Mouse (Mus musculus): Measurements from ENCODE around the gene Npr1. TPM values are rescaled to one million over a fixed set of nuclear protein-coding genes. Genes with fewer than 3 reads are reported as not detected.

The Npr1 gene
- polyA plus RNA-seq, 2 experiments: 4.8 to 15.5 TPM

DNA sequence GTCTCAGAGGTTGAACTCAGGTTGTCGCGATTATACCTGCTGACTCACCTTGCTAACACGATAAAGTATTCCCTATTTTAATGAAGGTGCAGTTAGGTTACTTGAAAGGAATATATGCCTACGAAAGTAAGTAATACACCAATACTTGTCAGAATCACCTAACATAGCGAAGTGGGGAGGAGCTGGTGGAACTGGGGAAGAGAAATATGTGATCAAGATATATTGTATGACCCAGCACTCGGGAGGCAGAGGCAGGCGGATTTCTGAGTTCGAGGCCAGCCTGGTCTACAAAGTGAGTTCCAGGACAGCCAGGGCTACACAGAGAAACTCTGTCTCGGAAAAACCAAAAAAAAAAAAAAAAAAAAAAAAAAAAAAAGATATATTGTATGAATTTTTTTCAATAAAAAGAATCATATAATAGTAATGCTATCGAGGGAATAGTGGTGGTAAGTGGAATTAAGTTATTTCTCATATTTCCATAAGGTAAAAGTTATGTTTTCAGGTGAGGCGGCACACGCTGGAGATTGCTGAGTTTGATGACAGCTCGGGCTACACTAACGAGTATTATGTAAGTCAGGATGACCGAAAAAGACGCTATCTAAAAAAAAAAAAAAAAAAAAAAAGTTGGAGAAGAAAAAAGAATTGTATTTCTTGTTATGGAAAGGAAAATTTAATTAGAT lies 9.6 kb upstream of the Npr1 start:
- peak overlapping the region; percentile 41; the same call in 1 of the 2 replicates for H3K4me2 ChIP-seq (replicated peaks; ENCODE audit: low read depth, low read length, severe bottlenecking)
- DNase-seq (ENCODE audit: low spot score) (no peak), ATAC-seq (ENCODE audit: low FRiP score, low read depth) (peak; percentile 24)
- peak overlapping the region; percentile 35 for H3K4me3 ChIP-seq (replicated peaks; ENCODE audit: low read length)
- H3K4me1 ChIP-seq (ENCODE audit: control insufficient read depth, insufficient read depth, low read length): peaks cover 5% of the 10 kb centered on the region
- H3K27me3 ChIP-seq (ENCODE audit: control insufficient read depth, insufficient read depth, low read length): no peaks in the 10 kb centered on the region
- WGBS: 37% methylated on average over 15 of the region's 16 CpGs
- H3K9ac ChIP-seq (ENCODE audit: low read depth, low read length, severe bottlenecking): no peak overlapping the region
- peaks cover 26% of the 10 kb centered on the region for H3K36me3 ChIP-seq (ENCODE audit: control insufficient read depth, insufficient read depth, low read length)
- TF ChIP-seq POLR2A (IDR thresholded peaks at IDR 0.05; ENCODE audit: borderline replicate concordance, extremely low read depth, insufficient read depth, insufficient read length): no peak
- no peaks in the 10 kb centered on the region for H3K9me3 ChIP-seq (ENCODE audit: control insufficient read depth, low read length)
- H3K27ac ChIP-seq (replicated peaks; ENCODE audit: low read depth, low read length): no peak overlapping the region

DNA sequence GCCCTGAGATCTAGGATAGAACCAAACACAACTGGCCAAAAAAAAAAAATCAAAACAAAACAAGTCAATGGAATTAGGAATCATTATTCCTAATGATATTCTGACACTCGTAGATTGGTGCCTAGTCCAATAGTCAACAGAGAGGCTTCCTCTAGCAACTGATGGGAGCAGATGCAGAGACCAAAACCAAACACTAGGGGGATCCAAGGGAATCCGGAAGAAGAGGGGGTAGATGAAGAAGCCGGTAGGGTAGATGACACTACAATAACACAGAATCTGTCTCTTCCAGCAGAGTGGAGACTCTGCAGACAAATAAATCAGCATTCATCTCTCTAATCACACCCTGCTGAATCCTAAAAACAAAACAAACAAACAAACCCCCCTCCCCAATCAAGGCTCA lies 6.5 kb upstream of the Npr1 start:
- TF ChIP-seq POLR2A (IDR thresholded peaks at IDR 0.05; ENCODE audit: borderline replicate concordance, extremely low read depth, insufficient read depth, insufficient read length): no peak
- no peaks in the 10 kb centered on the region; the same call in 1 of the 2 replicates for H3K36me3 ChIP-seq (ENCODE audit: control insufficient read depth, insufficient read depth, low read length)
- H3K9me3 ChIP-seq (ENCODE audit: control insufficient read depth, low read length): no peaks in the 10 kb centered on the region
- peaks cover 3% of the 10 kb centered on the region for H3K4me1 ChIP-seq (ENCODE audit: control insufficient read depth, insufficient read depth, low read length)
- H3K4me2 ChIP-seq (replicated peaks; ENCODE audit: low read depth, low read length, severe bottlenecking): no peak overlapping the region
- no peak overlapping the region for H3K9ac ChIP-seq (ENCODE audit: low read depth, low read length, severe bottlenecking)
- DNase-seq (ENCODE audit: low spot score) (no peak), ATAC-seq (ENCODE audit: low FRiP score, low read depth) (no peak)
- H3K4me3 ChIP-seq (replicated peaks; ENCODE audit: low read length): no peak overlapping the region
- H3K27me3 ChIP-seq (ENCODE audit: control insufficient read depth, insufficient read depth, low read length): no peaks in the 10 kb centered on the region
- H3K27ac ChIP-seq (replicated peaks; ENCODE audit: low read depth, low read length): no peak overlapping the region
- whole genome bisulfite sequencing: 38% methylated on average over 3 of the region's 3 CpGs

DNA sequence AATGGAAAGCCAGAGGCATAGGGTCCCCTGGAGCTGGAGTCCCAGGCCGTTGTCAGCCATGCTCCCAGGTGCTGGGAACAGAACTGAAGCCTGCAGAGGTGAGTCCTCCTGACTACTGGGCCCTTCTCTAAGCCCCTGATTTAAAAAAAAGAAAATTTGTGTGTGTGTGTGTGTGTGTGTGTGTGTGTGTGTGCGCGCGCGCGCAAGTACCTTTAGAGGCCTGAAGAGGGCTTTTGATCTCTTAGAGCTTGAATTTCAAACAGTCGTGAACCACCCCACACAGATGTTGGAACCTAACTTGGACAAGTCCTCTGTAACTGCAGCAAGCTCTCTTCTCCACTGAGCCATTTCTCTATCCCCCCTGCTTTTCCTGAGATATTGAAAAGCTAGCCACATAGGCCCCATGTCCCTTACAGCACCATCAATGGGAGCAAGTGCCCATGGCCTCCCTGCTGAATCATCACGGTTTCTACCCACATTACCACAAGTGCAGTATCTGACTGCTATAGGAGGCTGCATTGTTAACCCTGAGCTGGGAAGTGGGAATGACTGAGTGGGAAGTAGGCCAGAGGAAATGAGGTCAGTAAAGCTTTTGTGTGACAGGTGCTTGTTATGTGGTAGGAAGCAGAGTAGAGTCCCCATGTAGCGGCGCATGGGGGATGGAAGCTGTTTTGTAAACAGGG lies 2.1 kb upstream of the Npr1 start:
- WGBS: 86% methylated on average over 10 of the region's 10 CpGs
- H3K9ac ChIP-seq (ENCODE audit: low read depth, low read length, severe bottlenecking): no peak overlapping the region
- H3K9me3 ChIP-seq (ENCODE audit: control insufficient read depth, low read length): no peaks in the 10 kb centered on the region
- no peaks in the 10 kb centered on the region for H3K36me3 ChIP-seq (ENCODE audit: control insufficient read depth, insufficient read depth, low read length)
- peaks cover 37% of the 10 kb centered on the region for H3K27me3 ChIP-seq (ENCODE audit: control insufficient read depth, insufficient read depth, low read length)
- no peak for ATAC-seq (ENCODE audit: low FRiP score, low read depth)
- no peak for TF ChIP-seq POLR2A (IDR thresholded peaks at IDR 0.05; ENCODE audit: borderline replicate concordance, extremely low read depth, insufficient read depth, insufficient read length)
- no peak for DNase-seq (ENCODE audit: low spot score)
- no peak overlapping the region for H3K4me3 ChIP-seq (replicated peaks; ENCODE audit: low read length)
- H3K4me2 ChIP-seq (replicated peaks; ENCODE audit: low read depth, low read length, severe bottlenecking): no peak overlapping the region
- H3K4me1 ChIP-seq (ENCODE audit: control insufficient read depth, insufficient read depth, low read length): 0 out of 2 replicates have a peak, but pooled peaks cover 2% of the 10 kb centered on the region
- no peak overlapping the region for H3K27ac ChIP-seq (replicated peaks; ENCODE audit: low read depth, low read length)

DNA sequence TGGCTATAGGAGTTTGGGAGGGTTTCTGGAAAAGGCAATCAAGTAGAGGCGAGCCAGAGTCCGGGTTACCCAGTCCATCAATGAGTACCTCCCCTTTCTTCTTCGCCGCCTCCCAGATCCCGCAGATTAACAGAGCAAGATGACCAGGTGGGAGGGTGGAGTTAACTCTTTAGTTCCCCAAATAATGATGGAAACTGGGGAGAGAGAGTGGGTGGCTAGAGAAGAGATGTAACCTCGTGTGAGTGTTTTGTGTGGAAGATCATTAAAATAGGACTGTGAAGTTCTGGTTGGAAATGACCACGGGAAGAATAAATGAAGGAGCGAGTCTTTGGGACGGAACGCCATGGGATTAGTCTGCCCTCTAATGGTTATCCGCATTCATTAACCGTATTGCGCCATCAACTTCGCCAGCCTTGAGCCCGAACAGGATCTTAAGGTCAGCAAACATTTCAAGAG lies 673 bp upstream of the Npr1 start:
- TF ChIP-seq POLR2A (IDR thresholded peaks at IDR 0.05; ENCODE audit: borderline replicate concordance, extremely low read depth, insufficient read depth, insufficient read length): no peak
- peaks cover 41% of the 10 kb centered on the region for H3K27me3 ChIP-seq (ENCODE audit: control insufficient read depth, insufficient read depth, low read length)
- H3K4me1 ChIP-seq (ENCODE audit: control insufficient read depth, insufficient read depth, low read length): 0 out of 2 replicates have a peak, but pooled peaks cover 2% of the 10 kb centered on the region
- no peak overlapping the region for H3K27ac ChIP-seq (replicated peaks; ENCODE audit: low read depth, low read length)
- H3K9ac ChIP-seq (ENCODE audit: low read depth, low read length, severe bottlenecking): peak overlapping the region; percentile 17; the same call in 1 of the 2 replicates
- WGBS: under 1% methylated on average over 15 of the region's 15 CpGs
- H3K4me3 ChIP-seq (replicated peaks; ENCODE audit: low read length): peak overlapping the region; percentile 40
- peak overlapping the region; percentile 79 for H3K4me2 ChIP-seq (replicated peaks; ENCODE audit: low read depth, low read length, severe bottlenecking)
- peak; percentile 78 for DNase-seq (ENCODE audit: low spot score)
- ATAC-seq (ENCODE audit: low FRiP score, low read depth): peak; percentile 39; the same call in 1 of the 2 replicates
- no peaks in the 10 kb centered on the region for H3K9me3 ChIP-seq (ENCODE audit: control insufficient read depth, low read length)
- no peaks in the 10 kb centered on the region for H3K36me3 ChIP-seq (ENCODE audit: control insufficient read depth, insufficient read depth, low read length)

DNA sequence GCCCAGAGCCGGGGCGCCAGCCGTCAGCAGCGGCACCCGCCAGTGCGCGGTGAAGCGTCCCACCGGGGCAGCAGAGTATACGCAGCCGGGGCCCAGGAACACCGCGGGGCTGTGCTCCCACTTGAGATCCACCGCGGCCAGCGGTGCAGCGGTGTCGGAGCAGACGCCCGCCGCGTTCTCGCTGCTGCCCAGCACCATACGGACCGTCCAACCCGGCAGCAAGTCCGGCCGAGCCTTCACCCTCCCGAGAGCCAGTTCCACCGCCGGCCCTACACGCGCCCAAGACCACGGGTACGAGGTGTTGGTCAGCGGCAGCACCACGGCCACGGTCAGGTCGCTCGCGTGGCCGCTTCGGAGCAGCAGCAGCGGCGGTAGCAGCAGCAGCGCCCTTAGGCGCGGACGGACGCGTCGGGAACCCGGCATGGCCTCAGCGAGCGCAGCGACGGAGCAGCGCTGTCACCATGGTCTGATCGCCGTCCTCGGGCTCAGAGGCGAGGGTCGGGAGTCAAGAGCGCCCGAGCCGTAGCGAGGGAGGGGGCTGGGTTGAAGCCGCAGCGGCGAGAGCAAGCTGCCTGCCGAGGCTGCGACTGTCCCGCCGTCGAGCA lies 483 bp downstream of the Npr1 start:
- Histone ChIP-seq H3K27ac (replicated peaks; ENCODE audit: low read depth, low read length) (no peak overlapping the region), H3K4me1 (ENCODE audit: control insufficient read depth, insufficient read depth, low read length) (0 out of 2 replicates have a peak, but pooled peaks cover 2% of the 10 kb centered on the region), H3K36me3 (ENCODE audit: control insufficient read depth, insufficient read depth, low read length) (no peaks in the 10 kb centered on the region), H3K9me3 (ENCODE audit: control insufficient read depth, low read length) (no peaks in the 10 kb centered on the region), H3K9ac (ENCODE audit: low read depth, low read length, severe bottlenecking) (peak overlapping the region; percentile 17), H3K4me2 (replicated peaks; ENCODE audit: low read depth, low read length, severe bottlenecking) (peak overlapping the region; percentile 79), H3K27me3 (ENCODE audit: control insufficient read depth, insufficient read depth, low read length) (peaks cover 41% of the 10 kb centered on the region), H3K4me3 (replicated peaks; ENCODE audit: low read length) (peak overlapping the region; percentile 40)
- ATAC-seq (ENCODE audit: low FRiP score, low read depth) (peak; percentile 28; the same call in 1 of the 2 replicates), DNase-seq (ENCODE audit: low spot score) (no peak)
- WGBS: 1% methylated on average over 70 of the region's 75 CpGs
- no peak for TF ChIP-seq POLR2A (IDR thresholded peaks at IDR 0.05; ENCODE audit: borderline replicate concordance, extremely low read depth, insufficient read depth, insufficient read length)
